Mouse (Mus musculus): ENCODE measurements around the gene Mcm3. TPM values are rescaled to one million over a fixed set of nuclear protein-coding genes. Genes with fewer than 3 reads are reported as not detected.
"Not testable (repeated sequence)": the region's sequence is repeated elsewhere in the genome, so short reads cannot be mapped to it uniquely, and the experiment has no call there.

Gene Mcm3
- polyA plus RNA-seq, 1 experiment, result 63.3 TPM

DNA sequence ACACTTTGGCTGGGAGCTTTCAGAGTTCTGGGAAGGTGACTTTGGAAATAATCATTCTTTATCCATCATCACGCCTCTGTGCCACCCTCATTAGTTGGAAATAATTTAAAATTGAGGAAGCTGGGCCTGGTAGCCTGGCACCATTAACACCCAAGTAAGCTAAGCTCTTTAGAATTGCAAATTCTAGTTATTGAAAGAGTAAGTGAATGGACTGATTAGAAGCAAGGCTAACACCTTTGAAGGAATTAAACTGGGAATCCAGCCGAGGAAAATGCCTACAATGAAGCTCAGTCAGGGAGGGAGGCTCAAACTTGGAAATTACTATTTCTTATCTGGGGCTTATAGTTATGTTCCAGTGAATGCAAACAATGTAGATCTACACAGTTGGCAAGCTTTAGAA lies 3.8 kb upstream of the Mcm3 start:
- TF ChIP-seq GATA1 (IDR thresholded peaks at IDR 0.05; ENCODE audit: low read length), result no peak

DNA sequence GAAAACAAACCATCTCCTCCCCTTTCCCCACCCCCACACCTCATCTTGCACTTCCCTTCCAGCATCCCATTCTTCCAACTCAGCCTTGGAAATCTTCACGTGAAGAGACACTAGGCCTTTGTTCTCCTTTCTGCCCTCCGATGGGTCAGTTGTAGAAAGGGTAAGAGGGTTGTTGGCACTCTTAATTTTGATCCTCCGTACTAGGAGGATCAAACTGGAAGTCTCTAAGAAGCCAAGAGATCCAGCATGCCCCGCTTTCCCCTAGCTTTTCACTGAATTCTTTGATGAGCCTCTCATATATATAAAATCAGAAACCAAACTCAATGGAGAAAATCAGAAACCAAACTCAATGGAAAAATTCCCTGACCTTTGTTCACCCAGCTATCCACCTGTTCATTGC lies 3.4 kb upstream of the Mcm3 start:
- no peak for TF ChIP-seq GATA1 (IDR thresholded peaks at IDR 0.05; ENCODE audit: low read length)

DNA sequence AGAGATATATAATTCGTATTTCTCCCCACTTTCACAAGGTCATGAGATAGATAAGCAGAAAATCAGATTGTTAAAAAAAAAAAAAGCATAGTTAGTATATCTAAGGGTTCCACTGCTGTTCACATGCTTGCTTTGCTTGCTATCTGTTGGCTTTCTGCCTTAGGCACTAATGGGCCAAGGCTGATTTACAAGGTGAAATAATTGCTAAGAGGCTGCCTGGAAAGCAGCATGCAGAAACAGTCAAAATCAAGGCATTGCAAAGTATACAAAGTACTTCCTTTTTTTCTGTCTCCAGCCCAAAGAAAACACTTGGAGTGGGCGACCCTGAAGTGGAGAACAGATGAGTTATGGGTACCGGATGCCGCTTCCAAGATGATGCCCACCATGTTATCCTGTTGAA lies 847 bp upstream of the Mcm3 start:
- no peak for TF ChIP-seq GATA1 (IDR thresholded peaks at IDR 0.05; ENCODE audit: low read length)

DNA sequence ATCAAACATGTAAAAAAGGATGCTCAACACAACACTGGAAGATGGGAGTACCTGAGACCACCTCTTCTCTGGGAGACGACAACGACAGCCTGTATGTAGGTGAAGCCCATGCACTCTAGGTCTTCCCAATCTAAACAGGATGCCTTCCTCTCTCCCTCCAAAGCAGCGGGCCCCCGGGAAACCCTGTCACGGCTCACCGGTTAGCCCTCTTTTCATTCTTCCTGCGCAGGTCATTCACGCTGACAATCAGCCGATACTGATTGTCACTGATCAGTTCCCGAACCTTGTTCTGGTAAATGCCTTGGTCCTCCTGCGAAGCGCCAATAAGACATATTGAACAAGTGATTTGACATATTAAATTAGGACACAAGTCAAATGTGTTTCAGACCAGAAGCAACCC lies 2.5 kb downstream of the Mcm3 start:
- no peak for TF ChIP-seq GATA1 (IDR thresholded peaks at IDR 0.05; ENCODE audit: low read length)

DNA sequence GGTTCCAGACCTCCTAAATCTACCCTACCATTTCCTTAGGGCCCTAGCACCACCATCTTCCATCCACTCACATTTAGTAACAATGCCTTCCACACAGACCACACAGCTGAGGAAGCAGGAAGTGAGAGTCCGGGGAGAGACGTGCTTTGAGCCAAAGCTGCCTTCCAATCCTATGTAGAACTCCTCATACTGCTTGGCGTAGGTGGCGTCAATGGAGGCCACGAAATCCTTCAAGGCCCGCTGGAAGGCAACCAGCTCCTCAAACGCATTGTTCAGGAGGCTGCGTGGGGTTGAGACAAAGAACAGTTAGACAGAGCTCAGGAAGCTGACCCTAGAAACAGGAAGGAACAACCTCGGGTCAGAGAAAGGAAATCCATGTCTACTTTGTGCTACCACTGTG lies 2.9 kb downstream of the Mcm3 start:
- TF ChIP-seq GATA1 (IDR thresholded peaks at IDR 0.05; ENCODE audit: low read length), result no peak

DNA sequence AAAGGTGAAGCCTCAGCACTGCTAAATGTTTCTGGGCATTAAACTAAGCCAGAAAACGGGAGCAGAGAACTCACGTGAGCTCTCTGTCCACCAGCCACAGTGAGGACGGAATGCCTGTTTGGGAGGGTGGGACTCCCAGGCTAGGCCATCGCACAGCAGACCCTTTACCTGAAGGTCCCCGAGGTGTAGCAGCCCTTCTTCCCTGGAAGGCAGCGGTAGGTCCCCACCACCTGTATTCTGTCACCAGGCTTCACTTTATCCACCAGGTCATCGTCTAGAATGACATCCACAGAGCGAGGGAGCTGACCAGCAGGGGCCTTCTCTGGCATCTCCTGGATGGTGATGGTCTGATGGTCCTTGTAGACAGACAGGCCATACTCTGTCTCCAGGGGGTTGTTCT lies 5.6 kb downstream of the Mcm3 start:
- TF ChIP-seq GATA1 (IDR thresholded peaks at IDR 0.05; ENCODE audit: low read length), result no peak

DNA sequence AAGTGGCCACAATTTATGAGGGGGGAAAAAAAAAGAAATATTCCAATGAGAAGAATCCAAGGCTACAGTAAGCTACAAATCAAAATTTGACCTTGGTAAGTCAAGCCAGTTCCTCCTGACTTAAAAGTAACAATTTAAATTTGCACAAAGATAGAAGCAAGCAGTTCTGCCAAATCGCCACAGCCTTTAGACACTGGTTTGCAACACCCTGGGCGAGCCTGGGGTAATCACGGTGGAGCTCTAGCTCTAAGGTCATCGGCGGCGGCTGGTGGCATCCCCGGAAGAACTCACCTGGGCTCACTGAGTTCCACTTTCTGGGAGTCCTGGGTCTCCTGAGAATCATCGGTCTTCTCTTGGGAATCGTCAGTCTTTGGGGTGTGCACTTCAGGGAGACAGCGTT lies 15.6 kb downstream of the Mcm3 start:
- TF ChIP-seq GATA1 (IDR thresholded peaks at IDR 0.05; ENCODE audit: low read length), result no peak

DNA sequence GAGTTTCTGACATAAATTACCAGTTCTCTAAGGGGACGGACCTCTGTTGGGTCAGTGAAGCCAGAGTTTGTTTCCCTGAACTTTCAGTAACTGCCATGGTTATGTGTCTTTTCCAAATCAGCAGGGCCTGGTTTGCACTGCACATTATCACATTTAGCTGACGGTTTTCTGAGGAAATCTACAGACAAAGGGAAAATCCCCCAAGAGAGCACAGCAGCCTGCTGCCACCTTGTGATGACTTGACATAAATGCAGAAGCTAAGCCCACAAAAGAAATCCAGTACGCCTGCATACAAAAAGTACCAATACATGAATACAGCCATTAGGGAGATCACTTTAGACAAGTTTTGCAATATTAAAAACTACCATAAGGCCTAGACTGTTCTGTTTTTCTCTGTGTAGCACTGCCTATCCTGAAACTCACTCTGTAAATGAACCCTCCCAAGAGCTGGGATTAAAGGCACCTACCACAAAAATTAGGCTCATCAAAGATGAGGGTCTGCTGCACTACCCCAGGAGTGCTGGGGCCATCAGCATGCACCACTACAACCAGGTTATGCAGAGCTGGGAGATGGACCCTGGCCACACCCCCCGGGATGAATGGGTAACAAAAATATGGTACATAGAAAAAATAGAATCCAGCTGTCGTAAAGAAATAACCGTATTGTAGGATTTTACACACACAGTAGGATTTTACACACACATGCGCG lies 18.3 kb downstream of the Mcm3 start:
- no peak for TF ChIP-seq GATA1 (IDR thresholded peaks at IDR 0.05; ENCODE audit: low read length)

DNA sequence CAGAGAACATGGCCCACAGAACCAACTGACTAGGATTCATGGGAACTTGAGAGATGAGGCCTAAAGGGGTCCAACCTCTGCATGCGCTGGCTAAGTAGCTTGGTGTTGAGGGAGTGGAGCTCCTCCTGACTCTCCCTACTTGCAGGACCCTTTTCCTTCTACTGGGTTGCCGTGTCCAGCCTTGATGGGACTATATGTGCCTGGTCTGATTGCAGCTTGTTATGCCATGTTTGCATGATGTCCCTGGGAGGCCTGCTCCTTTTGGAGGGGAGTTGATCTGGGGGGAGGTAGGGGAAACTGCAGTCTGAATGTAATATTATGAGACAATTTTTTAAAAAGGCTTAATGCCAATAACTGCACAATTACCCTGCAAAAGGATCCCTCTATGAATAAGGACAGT lies 18.8 kb downstream of the Mcm3 start:
- no peak for TF ChIP-seq GATA1 (IDR thresholded peaks at IDR 0.05; ENCODE audit: low read length)

DNA sequence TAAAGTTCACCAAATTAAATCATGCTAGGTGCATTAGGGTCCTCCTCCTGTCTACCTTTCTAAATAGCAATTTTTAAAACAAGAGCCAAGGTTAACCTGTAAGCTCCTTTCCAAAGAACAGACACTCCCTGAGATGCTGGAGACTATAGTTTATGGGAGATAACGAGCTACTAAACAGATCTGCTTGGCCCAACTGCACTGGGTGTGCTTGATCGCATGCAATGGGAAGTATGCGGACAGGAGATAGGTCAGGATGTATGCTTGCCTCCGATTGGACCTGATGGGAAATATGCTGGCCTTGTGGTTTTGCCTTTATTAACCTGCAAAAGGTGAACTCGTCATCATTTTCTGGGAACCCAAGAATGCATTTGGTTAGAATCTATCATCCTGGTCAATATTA lies 24.9 kb downstream of the Mcm3 start:
- no peak for TF ChIP-seq GATA1 (IDR thresholded peaks at IDR 0.05; ENCODE audit: low read length)

DNA sequence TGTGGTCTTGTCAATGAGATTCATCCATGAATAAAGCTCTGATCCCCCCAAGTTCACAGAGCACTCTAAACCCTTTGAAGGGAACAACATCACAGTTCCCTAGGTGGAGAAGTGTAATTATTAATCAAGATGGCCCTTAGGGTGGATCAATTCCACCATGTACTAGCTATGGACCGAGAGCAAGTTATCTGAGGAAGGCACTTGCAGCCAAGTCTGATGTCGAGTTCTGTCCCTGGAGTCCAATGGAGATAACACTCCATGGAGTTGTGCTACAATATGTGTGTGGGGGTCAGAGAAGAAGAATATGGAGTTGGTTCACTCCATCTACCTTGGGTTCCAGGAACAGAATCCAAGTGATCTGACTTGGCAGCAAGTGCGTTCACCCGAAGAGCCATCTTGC lies 25.4 kb downstream of the Mcm3 start:
- TF ChIP-seq GATA1 (IDR thresholded peaks at IDR 0.05; ENCODE audit: low read length), result no peak

DNA sequence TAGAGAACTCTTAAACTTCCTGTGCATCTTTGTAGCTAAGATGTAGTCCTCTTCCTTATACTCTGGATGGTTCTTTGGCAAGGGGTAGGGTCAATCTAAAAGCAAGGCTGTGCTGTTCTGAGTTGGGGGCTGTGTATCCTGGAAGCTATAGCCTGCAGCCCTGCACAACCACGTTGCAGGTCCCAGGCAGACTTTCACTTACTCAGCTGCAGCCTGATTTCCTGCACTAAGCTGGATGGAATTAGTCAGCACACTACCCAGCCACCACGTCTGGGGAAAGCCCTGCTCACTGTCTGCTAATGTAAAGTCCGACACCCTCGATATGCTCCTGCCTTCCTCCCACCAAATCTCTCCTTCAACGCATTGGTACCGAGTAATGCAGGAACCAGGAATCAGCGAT lies 28.7 kb downstream of the Mcm3 start:
- no peak for TF ChIP-seq GATA1 (IDR thresholded peaks at IDR 0.05; ENCODE audit: low read length)

DNA sequence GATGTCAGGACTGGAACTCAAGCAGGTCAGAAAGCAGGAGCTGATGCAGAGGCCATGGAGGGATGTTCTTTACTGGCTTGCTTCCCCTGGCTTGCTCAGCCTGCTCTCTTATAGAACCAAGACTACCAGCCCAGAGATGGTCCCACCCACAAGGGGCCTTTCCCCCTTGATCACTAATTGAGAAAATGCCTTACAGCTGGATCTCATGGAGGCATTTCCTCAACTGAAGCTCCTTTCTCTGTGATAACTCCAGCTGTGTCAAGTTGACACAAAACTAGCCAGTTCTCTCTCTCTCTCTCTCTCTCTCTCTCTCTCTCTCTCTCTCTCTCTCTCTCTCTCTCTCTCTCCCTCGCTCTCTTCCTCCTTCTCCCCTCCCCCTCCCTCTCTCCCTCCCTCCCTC lies 29.6 kb downstream of the Mcm3 start, which contains the start of gene Il17f:
Gene Il17f (minus strand): TSS at position 101 of the 400 bp plus-strand sequence.
- not testable (repeated sequence) for TF ChIP-seq GATA1 (IDR thresholded peaks at IDR 0.05; ENCODE audit: low read length)

DNA sequence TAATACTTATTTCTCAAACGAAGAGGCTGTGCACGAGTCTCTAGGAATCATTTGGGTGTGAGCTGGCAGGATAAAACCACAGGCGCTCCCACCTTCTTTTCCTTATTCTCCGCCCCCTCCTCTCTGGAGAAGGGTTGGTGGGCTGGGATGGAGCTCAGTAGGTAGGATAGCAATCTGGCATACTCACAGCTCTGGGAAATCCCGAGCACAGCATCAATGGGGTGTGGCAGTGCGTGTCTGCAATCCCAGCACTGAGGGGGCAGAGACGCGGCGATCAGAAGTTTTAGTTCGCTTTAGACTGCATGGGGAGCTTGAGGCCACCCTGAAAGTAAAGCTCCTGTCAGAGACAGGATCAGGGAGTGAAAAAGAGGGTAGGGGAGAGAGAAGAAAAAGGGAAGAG lies 31.7 kb downstream of the Mcm3 start:
- TF ChIP-seq GATA1 (IDR thresholded peaks at IDR 0.05; ENCODE audit: low read length), result no peak

DNA sequence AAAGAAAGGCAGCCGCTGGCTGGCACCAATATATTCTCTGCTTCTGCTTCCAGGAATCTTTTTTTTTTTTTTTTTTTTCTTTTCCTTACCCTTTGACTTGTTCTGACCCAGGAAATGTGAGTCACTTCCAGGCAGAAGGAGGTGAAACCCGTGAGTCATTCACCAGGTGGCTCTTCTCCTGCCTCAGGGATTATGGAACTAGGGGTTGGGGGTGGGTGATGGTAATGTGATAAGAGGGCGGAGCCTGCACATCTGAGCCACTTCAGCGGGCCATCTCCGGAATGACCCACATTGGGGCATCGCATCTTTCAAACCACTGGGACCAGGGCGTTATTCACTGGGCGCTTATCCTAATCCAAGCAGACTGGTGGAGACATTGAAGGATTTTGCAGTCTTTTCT lies 33.1 kb downstream of the Mcm3 start:
- TF ChIP-seq GATA1 (IDR thresholded peaks at IDR 0.05; ENCODE audit: low read length), result no peak

DNA sequence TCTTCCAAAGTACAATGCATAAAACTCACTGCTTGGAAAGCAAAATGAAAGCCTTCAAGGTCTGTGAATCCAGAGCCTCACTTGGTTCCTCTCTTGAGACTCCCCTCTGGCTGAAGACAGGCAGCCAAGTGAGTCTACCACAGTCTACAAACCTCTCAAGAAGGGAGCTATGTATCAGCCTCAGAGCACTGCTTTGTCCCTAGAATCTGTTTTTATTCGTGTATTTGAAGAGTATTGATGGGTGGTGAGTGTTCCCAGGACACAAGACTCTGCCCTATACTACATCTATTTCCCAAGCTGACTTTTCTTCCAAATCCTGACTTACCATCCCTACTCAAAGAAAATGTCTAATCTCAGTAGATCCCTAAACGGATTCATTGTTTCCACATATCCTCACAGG lies 41.7 kb downstream of the Mcm3 start:
- TF ChIP-seq GATA1 (IDR thresholded peaks at IDR 0.05; ENCODE audit: low read length), result no peak

DNA sequence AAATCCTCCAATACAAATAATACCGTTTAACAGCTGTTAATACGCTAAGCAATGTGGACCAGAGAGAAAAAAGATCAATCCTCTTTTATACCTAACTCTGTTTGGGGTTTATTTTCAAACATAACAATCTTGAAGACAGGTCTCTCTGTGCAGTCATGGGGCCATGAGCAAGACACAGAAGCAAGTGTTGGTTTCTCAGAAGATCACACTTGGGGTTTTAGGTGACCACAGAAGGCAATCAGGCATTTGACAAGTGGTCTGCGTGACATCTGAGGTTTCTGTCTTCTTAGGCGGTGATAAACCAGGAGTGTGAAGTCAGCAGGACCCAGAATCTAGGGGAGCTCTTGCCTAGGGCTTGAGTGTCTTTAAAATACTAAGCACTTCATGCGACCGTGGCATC lies 53.6 kb downstream of the Mcm3 start:
- TF ChIP-seq GATA1 (IDR thresholded peaks at IDR 0.05; ENCODE audit: low read length), result no peak

DNA sequence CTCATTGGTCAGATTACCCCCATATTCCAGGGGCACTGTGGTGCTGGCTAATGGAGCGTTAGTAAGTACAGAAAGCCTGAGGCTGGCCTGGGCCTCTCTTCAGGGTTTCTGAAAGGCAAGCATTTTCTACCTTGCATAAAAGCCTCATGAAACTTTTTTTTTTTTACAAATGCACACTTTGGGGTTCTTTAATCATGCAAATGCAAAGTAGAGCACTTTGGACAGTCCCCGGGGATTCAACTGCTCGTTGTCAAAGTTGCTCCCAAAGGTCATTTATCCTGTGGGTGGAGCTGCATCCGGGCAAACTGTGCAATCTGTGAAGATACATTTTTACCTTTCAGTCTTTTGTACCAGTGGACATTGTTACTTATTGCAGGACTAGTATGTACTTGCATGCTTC lies 58.7 kb downstream of the Mcm3 start:
- no peak for TF ChIP-seq GATA1 (IDR thresholded peaks at IDR 0.05; ENCODE audit: low read length)
